Mouse (Mus musculus): ENCODE data around the gene Slc24a5.
"Not testable (repeated sequence)": the region's sequence is repeated elsewhere in the genome, so short reads cannot be mapped to it uniquely, and the experiment has no call there.

Slc24a5 gene

GRCm38 (mm10) chr2:125067894-125068293 is at the start of gene Slc24a5:
Gene Slc24a5, plus strand, starts transcription at chr2:125068124.
- DNase-seq (ENCODE audit: low spot score in 2 of 2), result no peak

- DNase-seq (ENCODE audit: low spot score in 2 of 2), result no peak
Measured at GRCm38 (mm10) chr2:125024386-125024785, 43.5 kb upstream of the Slc24a5 start.

- DNase-seq (ENCODE audit: low spot score in 2 of 2), result no peak
Measured at GRCm38 (mm10) chr2:125026358-125027000, 41.4 kb upstream of the Slc24a5 start.

GRCm38 (mm10) chr2:125030591-125030990 is 37.3 kb upstream of the Slc24a5 start:
- DNase-seq (ENCODE audit: low spot score in 2 of 2), result no peak

GRCm38 (mm10) chr2:125031111-125031510 is 36.8 kb upstream of the Slc24a5 start:
- no peak for DNase-seq (ENCODE audit: low spot score in 2 of 2)

- DNase-seq (ENCODE audit: low spot score in 2 of 2), result no peak
Measured at GRCm38 (mm10) chr2:125031562-125032257, 36.2 kb upstream of the Slc24a5 start.

- no peak for DNase-seq (ENCODE audit: low spot score in 2 of 2)
Measured at GRCm38 (mm10) chr2:125032258-125032973, 35.5 kb upstream of the Slc24a5 start.

- no peak for DNase-seq (ENCODE audit: low spot score in 2 of 2)
Measured at GRCm38 (mm10) chr2:125033042-125033743, 34.7 kb upstream of the Slc24a5 start.

- DNase-seq (ENCODE audit: low spot score in 2 of 2), result no peak
Measured at GRCm38 (mm10) chr2:125055316-125055903, 12.5 kb upstream of the Slc24a5 start.

- no peak for DNase-seq (ENCODE audit: low spot score in 2 of 2)
Measured at GRCm38 (mm10) chr2:125057250-125057815, 10.6 kb upstream of the Slc24a5 start.

GRCm38 (mm10) chr2:125061451-125061850 is 6.5 kb upstream of the Slc24a5 start:
- no peak for DNase-seq (ENCODE audit: low spot score in 2 of 2)

GRCm38 (mm10) chr2:125062944-125063343 is 5.0 kb upstream of the Slc24a5 start:
- no peak for DNase-seq (ENCODE audit: low spot score in 2 of 2)

- DNase-seq (ENCODE audit: low spot score in 2 of 2), result no peak
Measured at GRCm38 (mm10) chr2:125067373-125067772, 551 bp upstream of the Slc24a5 start.

- DNase-seq (ENCODE audit: low spot score in 2 of 2), result no peak
Measured at GRCm38 (mm10) chr2:125068696-125069095, 772 bp downstream of the Slc24a5 start.

- DNase-seq (ENCODE audit: low spot score in 2 of 2), result no peak
Measured at GRCm38 (mm10) chr2:125073056-125073780, 5.3 kb downstream of the Slc24a5 start.

- no peak for DNase-seq (ENCODE audit: low spot score in 2 of 2)
Measured at GRCm38 (mm10) chr2:125083879-125084278, 16.0 kb downstream of the Slc24a5 start.

GRCm38 (mm10) chr2:125088757-125089156 is 20.8 kb downstream of the Slc24a5 start:
- DNase-seq (ENCODE audit: low spot score in 2 of 2), result no peak

- not testable (repeated sequence) for DNase-seq (ENCODE audit: low spot score in 2 of 2)
Measured at GRCm38 (mm10) chr2:125092123-125092522, 24.2 kb downstream of the Slc24a5 start.

GRCm38 (mm10) chr2:125104491-125104890 is 36.6 kb downstream of the Slc24a5 start:
- DNase-seq (ENCODE audit: low spot score in 2 of 2), result not testable (repeated sequence)

GRCm38 (mm10) chr2:125106536-125106935 is 38.6 kb downstream of the Slc24a5 start:
- DNase-seq (ENCODE audit: low spot score in 2 of 2), result not testable (repeated sequence)
